Mouse (Mus musculus) frontal cortex, postnatal 25 days (tissue): Measurements from ENCODE around the gene Epb41.
A peak's percentile ranks its signal among the peaks of the same experiment; 100 is the strongest.

ENCODE experiments used
- DNase-seq, 2 experiments: peaks; one replicate each; pipeline ENCODE4 v3.0.0; 2022; ENCODE audit warnings: low spot score in 2 of 2

Epb41 gene

GRCm38 (mm10) chr4:132074077-132074932 is 816 bp downstream of the Epb41 start, which contains the start of gene Gm10300:
Gene Gm10300, plus strand, starts transcription at chr4:132074697.
- DNase-seq = no peak

DNA sequence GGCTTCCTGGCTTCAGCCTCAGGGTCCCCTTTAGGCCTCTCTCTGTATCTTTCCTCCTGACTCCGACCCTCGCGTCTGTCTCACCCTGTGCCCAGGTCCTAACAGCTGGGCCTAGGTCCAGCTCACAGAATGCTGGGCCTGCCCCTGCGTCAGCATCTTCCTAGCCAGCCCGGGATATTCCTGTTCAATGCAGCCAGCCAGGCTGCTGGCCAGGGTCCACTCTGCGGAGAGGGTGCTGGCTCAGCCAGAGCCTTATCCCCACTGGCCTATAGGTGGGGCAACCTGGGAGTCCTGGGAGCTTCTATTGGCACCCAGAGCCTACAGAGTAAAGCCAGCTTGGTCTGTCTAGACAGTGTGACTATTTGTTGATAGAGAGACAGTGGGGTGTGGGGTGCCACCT is 2.2 kb downstream of the Epb41 start:
- no peak for DNase-seq

DNA sequence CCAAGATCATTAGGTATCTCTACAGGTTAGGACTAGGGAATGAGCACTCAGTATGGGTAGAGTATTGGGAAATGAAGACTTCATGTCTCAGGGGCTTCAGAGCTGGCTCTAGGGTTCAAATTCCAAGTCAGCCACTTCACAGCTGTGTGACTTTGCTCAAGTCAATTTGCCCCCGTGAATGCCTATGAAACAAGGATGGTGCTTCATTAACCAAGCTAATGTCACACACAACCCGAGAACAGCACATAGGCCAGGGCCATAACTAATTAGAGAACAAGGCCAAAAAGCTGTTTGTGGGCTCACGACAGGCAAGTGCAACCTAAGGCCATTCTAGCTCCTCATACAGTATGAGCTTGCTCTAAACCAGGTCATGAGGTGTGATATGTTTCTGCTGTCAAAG is 3.0 kb downstream of the Epb41 start:
- DNase-seq = no peak

GRCm38 (mm10) chr4:132071674-132072073 is 3.4 kb downstream of the Epb41 start:
- DNase-seq = no peak

GRCm38 (mm10) chr4:132067938-132068235 is 7.2 kb downstream of the Epb41 start:
- no peak for DNase-seq

- DNase-seq = no peak
Observed at GRCm38 (mm10) chr4:132067112-132067937, 7.8 kb downstream of the Epb41 start.

- no peak for DNase-seq
Observed at GRCm38 (mm10) chr4:132066101-132066773, 8.9 kb downstream of the Epb41 start.

DNA sequence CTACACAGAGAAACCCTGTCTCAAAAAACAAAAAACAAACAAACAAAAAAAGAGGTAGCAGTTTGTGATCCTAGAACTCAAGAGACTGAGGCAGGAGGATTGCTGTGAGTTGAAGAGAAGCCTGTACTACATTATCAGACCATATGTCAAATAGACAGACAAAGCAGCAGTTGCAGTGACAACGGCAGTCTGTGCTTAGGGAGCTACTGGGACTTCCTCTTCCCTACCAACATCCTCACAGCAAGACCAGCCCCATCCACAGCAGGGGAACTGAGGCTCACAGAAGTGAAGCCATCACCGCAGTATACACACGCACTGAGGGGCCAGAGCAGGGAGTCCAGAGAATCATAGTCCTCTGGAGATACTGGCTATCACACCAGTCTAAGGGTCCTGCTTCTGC is 9.5 kb downstream of the Epb41 start:
- no peak for DNase-seq

DNA sequence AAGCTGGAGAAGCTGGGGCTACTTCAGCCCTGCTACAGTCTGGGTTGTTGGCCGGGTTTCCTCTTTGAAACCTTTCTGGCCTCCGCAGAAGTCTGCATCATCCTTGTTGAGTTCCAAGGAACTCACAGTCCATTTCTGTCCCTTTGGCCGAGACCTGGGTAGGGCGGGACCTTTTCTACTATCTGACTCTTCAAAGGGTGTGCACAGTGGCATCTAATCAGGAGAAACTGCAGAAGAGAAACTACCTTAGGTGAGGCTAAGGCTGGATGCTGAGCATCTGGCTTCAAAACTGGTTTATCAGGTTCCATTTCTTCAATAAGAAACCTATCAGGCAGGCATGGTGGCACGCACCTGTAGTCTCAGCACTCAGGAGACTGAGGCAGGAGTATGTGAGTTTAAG is 10.6 kb downstream of the Epb41 start:
- no peak for DNase-seq

DNA sequence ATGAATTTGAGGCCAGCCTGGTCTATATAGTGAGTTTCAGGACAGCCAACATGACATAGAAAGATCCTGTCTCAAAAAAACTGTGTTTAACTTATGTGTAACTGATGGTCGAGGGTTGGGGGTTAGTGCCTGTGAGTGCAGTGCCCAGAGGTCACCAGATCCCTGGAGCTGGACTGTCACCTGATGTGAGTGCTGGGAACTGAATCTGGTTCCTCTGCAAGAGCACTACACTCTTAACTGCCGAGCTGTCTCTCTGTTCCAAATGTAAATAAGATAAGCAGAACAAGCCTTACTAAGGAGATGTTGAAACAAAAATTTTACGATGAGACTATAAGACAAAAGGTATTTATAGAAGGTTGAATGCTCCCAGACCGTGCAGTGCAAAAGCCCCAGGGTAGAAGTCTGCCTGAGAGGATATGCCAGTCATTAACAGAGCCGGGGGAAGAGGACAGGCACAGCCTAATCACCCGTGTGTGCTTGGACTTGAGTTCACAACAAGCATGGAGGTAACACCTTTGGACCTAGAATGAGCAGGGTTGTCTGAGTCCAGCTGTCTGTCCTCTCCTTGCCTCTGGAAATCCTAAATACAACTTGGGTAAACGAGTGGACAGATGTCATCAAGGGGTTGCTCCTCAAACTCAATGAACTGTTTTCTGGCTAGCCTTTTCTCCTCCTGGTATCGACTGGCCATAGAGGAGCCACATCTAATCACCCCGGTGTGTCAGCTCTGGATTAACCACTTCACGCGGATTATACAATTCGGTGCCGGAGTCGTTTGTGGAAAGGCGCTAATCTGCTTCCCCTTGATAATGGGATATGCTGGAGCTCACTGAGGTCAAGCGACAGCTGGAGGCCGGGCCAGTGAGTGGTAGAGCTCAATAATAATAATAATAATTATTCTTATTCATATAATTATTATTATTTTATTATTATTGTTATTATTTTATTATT is 11.9 kb downstream of the Epb41 start:
- no peak for DNase-seq

- no peak for DNase-seq
Observed at GRCm38 (mm10) chr4:132062289-132062688, 12.8 kb downstream of the Epb41 start.

- no peak for DNase-seq
Observed at GRCm38 (mm10) chr4:132060040-132060832, 14.9 kb downstream of the Epb41 start.

GRCm38 (mm10) chr4:132059541-132059940 is 15.6 kb downstream of the Epb41 start:
- DNase-seq = no peak

DNA sequence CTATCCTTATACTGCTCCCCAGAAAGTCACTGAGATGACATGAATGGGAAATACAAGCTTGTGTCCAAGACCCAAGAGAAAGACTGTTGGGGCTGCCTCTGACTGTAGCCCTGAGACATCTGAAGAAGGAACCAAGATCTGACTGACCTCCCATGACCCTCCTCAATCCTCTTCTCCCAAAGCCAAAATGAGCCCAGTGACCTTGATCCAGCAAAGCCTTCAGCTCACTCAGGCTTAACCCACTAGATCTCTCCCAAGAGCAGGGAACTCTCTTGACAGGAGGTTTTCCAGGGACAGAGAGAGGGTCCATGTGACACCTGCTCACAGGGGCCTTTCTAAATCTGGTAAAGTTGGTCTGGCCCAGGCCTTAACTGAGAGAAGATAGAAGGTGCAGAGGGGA is 17.8 kb downstream of the Epb41 start:
- DNase-seq = no peak

DNA sequence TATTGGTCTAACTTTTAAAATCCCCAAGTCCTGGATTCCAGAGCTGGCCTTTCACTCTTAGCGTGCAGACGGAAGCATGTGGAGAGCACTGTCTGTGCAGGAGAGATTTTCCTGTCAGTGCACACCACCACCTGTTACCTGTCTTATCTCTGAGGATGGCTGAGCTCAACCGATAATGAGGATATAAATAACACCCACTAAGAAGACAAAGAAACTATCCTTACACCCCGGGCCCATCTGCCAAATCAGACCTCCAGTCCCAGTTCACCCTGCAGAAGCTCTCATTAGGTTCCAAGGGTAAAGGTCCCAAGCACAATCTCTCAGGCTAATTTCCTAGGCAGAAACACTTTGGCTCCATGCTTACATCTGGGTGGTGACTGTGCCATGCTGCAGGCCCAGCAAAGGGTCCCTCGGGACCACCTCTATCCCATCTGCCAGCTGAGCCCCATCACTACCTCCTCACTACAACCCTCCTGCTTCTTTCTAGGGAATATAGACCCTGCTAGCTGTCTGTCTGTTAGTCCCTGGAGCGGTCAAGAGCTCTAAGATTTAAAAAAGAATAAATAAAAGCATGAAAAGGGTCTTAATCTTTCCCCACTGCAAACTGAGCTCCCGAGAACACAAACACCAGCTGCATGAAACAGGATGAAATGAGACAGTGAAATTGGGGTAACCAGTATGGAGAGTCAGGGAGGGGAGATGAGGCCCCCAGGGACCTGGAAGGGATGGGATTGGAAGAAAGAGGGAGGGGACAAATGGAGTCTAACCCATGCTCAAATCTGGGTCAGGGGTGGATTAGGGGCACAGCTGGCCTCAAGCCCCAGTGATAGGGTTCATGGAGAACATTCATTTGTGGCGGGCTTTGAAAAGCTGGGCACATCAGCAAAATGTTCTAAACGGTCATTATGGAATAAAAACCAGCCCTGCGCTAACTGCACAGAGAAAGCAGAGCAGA is 23.5 kb downstream of the Epb41 start:
- no peak for DNase-seq

DNA sequence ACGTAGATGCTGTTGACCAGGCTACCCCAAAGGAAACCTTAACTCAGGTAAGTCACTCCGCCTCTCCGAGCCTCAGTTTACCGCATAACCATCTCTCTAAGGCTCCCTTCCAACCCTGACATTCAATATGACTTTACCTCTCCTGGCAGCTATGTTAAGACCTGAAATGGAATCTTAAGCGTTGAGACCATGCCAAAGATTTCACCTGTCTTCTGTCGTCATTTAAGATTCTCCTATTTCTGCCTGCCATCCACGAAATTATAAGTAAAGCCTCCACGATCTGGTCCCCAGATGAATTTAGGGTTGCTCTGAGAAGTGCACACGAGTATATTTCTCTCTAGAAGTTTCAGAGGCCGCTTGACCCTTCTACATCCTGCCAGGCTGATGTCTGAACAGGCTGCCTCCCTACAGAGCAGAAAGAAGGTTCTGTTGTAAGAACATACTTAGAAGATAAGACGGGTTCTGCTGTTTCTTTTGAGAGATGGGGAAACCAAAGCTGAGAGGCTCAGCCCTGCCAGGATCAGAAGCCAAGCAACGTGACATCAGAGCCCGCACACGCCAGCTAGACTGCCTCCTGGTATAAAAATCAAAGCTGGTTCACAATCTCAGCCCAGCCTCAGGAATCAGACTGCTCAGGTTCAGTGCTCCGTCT is 25.4 kb downstream of the Epb41 start:
- no peak for DNase-seq

DNA sequence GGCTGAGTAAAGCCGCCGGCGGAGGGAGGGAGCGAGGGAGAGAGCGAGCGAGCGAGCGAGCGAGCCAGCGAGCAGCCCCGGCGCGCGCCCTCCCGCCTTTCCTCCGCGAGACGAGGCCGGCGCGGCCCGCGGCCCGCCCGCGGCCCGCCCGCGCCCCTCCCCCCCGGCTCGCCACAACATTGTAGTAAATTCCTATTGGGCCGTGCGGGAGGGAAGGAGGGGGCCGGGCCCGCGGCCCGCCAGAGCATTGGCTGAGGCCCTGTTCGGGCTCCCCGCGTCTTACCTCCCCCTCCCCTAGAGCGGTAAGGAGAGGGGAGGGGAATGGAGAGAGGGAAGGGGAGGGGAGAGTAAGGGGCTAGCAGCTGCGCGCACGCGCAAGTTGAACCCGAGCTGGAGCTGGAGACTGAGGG is 26.1 kb downstream of the Epb41 start:
- DNase-seq = peak; percentile 46 to 49
